Comparison of ENCODE assay signal across 22 mouse cellular contexts in the genomic region with DNA sequence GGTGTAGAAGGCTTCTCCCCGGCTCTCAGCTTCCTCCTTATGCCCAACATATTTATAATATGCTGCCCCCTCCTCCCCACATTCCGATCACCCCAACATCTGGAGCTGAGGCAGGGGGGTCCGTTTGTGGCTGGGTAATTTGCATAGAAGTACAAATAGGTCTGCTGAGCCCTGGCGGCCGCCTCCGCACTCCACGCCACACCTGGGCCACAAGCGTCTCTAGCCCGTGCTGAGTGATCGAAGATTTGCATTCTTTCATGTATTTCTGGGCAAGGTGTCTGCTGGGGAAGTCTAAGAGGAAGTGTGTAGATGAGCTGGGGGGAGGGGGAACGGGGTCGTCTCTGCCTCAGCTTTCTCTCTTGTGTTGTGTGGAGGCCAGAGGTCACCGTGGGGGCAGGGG. TPM values are rescaled to one million over a fixed set of nuclear protein-coding genes. Genes with fewer than 3 reads are reported as not detected.
A peak's percentile ranks its signal among the peaks of the same experiment; 100 is the strongest.
DNase-seq lines count a peak whose midpoint lies in the region.
"Had no signal": no experiment of that assay in that cellular context is flagged by ENCODE, and none has a peak within 500 bp of the region (broad histone marks: within the 10 kb centered on the region; RNA-seq: fewer than 3 reads in every experiment).

No protein-coding gene starts in this region.

- H3K36me3 ChIP-seq in limb, embryonic 10.5 days = no peaks in the 10 kb centered on the region
- H3K36me3 ChIP-seq: embryonic facial prominence, embryonic 10.5 days; heart, embryonic 12.5 days; liver, embryonic 12.5 days; lung, embryonic 15.5 days had no signal

- 70% methylated on average over 13 of the region's 13 CpGs for WGBS in limb, embryonic 10.5 days

- no peak overlapping the region for H3K4me3 ChIP-seq in limb, embryonic 10.5 days
- H3K4me3 ChIP-seq: embryonic facial prominence, embryonic 10.5 days; erythroblast, embryonic 14.5 days; heart, embryonic 12.5 days; left cerebral cortex, adult 2 months; liver, embryonic 12.5 days; lung, embryonic 15.5 days had no signal

- peaks cover 43% of the 10 kb centered on the region for H3K27me3 ChIP-seq in limb, embryonic 10.5 days (ENCODE audit: low read depth, poor library complexity, severe bottlenecking)

- H3K4me1 ChIP-seq in limb, embryonic 10.5 days = peaks cover 17% of the 10 kb centered on the region
- H3K4me1 ChIP-seq: heart, embryonic 12.5 days had no signal

- no peak overlapping the region for H3K27ac ChIP-seq in limb, embryonic 10.5 days
- H3K27ac ChIP-seq: embryonic facial prominence, embryonic 10.5 days; left cerebral cortex, adult 2 months; liver, embryonic 12.5 days; lung, embryonic 15.5 days had no signal

- intact Hi-C loops in gastrocnemius, postnatal 36 days (cut with DNase I) = no loop called here

- no peaks in the 10 kb centered on the region for H3K9me3 ChIP-seq in limb, embryonic 10.5 days (replicated peaks)
- H3K9me3 ChIP-seq: embryonic facial prominence, embryonic 10.5 days; heart, embryonic 12.5 days; liver, embryonic 12.5 days; lung, embryonic 15.5 days had no signal

- DNase-seq in CD4-positive, CD25-positive, alpha-beta regulatory T cell, adult 2 months (ENCODE audit: low read depth, low spot score) = peak; percentile 58
- peak; percentile 53 for DNase-seq in ES-CJ7 (ENCODE audit: low read depth, low spot score)
- DNase-seq in spleen, adult 12 weeks (ENCODE audit: low spot score) = peak; percentile 34
- peak; percentile 35 to 43 for DNase-seq in thymus, postnatal 10 days (ENCODE audit: low spot score in 2 of 2)
- no peak for DNase-seq in gastrocnemius, postnatal 36 days
- DNase-seq in embryo, embryonic 11 days = no peak
- DNase-seq in limb, embryonic 10.5 days (ENCODE audit: low spot score) = no peak
- no peak for DNase-seq in kidney, adult 9 months
- DNase-seq: adrenal gland, adult 2 months; cerebellum, adult 11 months; cerebellum, postnatal 25 days; heart, postnatal 4 days; kidney, adult 8-10 months; right cerebral cortex, postnatal 14 days had no signal

RNA-seq across cellular contexts. Expression of a gene that starts 12.1 kb away (rescaled TPM):
- 10 to 100 TPM; 75.3 to 75.9 TPM for total RNA-seq in gastrocnemius, postnatal 36 days (2021)
- polyA plus RNA-seq in limb, embryonic 10.5 days (2016; fragmentation: Nextera tagmentation; extraction: Ambion mirVana) = 79.8 and 85.0 TPM in 2 replicates

RNA-seq across cellular contexts. Expression of a gene that starts 20.5 kb away (rescaled TPM):
- under 1 TPM; 0.28 to 0.32 TPM for total RNA-seq in gastrocnemius, postnatal 36 days (2021)
- polyA plus RNA-seq in limb, embryonic 10.5 days (2016; fragmentation: Nextera tagmentation; extraction: Ambion mirVana) = 0.29 and 0.60 TPM in 2 replicates
- total RNA-seq: granulocyte monocyte progenitor cell, adult 5-6 weeks; megakaryocyte, adult 5-6 weeks had no signal
- polyA plus RNA-seq: heart, embryonic 12.5 days had no signal

RNA-seq across cellular contexts. Expression of a gene that starts 20.7 kb away (rescaled TPM):
- 10 to 100 TPM; 14.2 to 16.3 TPM for total RNA-seq in gastrocnemius, postnatal 36 days (2021)
- polyA plus RNA-seq in limb, embryonic 10.5 days (2016; fragmentation: Nextera tagmentation; extraction: Ambion mirVana) = 45.3 and 49.8 TPM in 2 replicates

RNA-seq across cellular contexts. Expression of a gene that starts 21.1 kb away (rescaled TPM):
- total RNA-seq in gastrocnemius, postnatal 36 days (2021) = 1 to 10 TPM; 6.2 to 9.3 TPM
- polyA plus RNA-seq in limb, embryonic 10.5 days (2016; fragmentation: Nextera tagmentation; extraction: Ambion mirVana) = 20.1 and 27.9 TPM in 2 replicates

RNA-seq across cellular contexts. Expression of a gene that starts 28.9 kb away (rescaled TPM):
- total RNA-seq in gastrocnemius, postnatal 36 days (2021) = 1 to 10 TPM; 4.3 to 4.6 TPM
- polyA plus RNA-seq in limb, embryonic 10.5 days (2016; fragmentation: Nextera tagmentation; extraction: Ambion mirVana) = 29.6 and 35.9 TPM in 2 replicates

Comparison
In these comparisons a context has a peak if more than half of its experiments do, and no peak if none do; other contexts are left out.
1. DNase-seq: peak in CD4-positive, CD25-positive, alpha-beta regulatory T cell, adult 2 months (single experiment), ES-CJ7 (single experiment), spleen, adult 12 weeks (single experiment) and thymus, postnatal 10 days (2 of 2); none in gastrocnemius, postnatal 36 days (0 of 2), embryo, embryonic 11 days (single experiment), limb, embryonic 10.5 days (single experiment) and kidney, adult 9 months (single experiment).